Mouse (Mus musculus) stomach, postnatal 0 days (tissue): ENCODE results near the gene Col13a1.

ENCODE experiments used
- CTCF ChIP-seq: IDR thresholded peaks from 2 replicates; pipeline ENCODE4 v1.5.1; 2016; ENCODE audit warnings: antibody characterized with exemption, low read depth, mild to moderate bottlenecking, moderate library complexity
- EP300 ChIP-seq: optimal IDR thresholded peaks from 2 replicates; pipeline ENCODE3; 2016; ENCODE audit warnings: antibody characterized with exemption

- TF ChIP-seq CTCF, result no peak
- no peak for TF ChIP-seq EP300
Observed at GRCm38 (mm10) chr10:61974581-61974980, 4.3 kb downstream of the Col13a1 start.
